Mouse (Mus musculus) left cerebral cortex, adult 8-10 months (tissue): ENCODE measurements at regions not wholly inside any gene's neighbourhood (a gene's known extent, or its start where the extent isn't known, plus 50 kb on each side); places are given as distances from the start of the nearest gene placed in this dataset.
A peak's percentile ranks its signal among the peaks of the same experiment; 100 is the strongest.

ENCODE experiments used
- DNase-seq, 2 experiments: peaks; one replicate each; pipeline ENCODE4 v3.0.0; 2022; ENCODE audit warnings: low spot score in 2 of 2

DNA sequence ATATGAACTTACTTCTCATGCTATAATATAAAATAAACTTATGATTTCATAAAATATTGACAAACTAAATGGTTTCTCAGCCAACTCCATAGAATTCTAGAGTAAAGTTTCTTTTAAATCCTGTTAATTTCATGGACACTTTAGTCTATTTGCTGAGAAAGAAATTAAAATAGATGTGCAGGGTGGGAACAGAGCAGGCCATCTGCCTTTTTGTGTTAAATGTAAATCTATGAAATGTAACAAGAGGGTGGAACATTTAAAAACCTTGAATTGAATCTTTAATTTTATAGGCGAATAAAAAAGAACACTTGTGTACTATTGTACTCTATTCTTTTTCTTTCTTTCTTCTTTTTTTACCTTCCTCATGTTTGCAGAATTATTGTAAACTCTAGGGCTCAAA is 1050.7 kb downstream of the Tbl1xr1 start:
- DNase-seq, result no peak

DNA sequence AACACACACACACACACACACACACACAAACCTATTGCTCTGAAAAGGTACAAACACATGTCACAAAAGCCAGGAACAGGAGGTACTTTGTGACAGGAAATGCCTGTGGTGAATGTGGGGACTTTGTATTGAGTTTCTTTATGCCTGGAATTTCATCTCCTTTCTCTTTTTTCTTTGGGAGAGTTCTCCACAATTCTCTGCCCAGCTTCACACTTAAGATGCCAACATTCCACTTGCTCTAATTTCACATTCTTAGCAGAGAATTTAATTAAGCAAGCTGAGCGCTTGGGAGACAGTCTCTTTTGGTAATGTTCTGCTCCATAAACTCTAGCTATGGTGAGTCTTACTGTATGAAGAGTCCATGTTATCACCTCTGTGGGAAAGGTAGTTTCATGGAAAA is 1059.1 kb downstream of the Tbl1xr1 start:
- no peak for DNase-seq

DNA sequence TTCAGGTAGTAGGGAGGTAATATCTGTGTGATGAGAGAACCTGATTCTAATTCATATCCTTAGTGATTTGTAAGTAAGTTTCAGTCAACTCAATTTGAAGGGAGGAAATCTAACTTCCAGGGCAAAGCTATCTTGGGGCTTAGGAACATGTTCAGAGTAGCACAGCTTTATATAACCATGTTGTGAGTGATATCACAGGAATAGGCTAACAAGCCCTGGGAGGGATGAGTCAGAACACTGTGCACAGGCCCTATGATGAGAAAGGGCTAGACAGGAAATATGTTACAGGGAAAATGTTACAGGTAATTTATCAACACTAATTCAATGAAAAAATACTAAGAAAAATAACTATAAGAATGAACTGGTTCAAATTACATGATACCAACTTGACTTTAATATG is 1062.5 kb downstream of the Tbl1xr1 start:
- no peak for DNase-seq

DNA sequence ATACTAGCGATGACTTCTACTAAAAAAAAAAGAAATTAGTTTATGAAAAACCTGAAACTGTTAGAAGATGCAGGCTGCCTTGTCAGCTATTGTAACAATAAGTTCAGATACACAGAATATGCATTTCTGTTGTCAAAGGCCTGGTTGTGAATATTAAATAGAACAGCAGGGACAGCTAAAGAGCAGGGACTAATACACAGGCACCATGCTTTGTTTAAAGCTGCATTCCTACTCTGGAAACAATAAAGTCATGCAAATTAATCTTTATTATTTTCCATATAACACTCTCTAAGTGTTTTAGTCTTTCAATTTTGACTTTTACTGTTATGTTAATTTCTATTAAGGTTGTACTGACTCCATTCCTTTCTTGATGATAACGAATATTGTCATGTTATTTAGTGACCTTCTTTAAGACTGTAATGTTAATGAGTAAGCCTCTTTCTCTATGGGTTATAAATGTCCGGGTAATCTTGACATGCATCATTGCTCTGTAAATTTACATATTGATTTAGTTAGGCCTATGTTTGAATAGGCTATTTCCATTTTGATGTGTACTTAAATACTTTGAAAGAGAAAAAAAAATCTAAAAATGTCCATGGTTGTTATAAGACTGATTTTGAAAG is 1088.5 kb downstream of the Tbl1xr1 start:
- DNase-seq, result no peak

DNA sequence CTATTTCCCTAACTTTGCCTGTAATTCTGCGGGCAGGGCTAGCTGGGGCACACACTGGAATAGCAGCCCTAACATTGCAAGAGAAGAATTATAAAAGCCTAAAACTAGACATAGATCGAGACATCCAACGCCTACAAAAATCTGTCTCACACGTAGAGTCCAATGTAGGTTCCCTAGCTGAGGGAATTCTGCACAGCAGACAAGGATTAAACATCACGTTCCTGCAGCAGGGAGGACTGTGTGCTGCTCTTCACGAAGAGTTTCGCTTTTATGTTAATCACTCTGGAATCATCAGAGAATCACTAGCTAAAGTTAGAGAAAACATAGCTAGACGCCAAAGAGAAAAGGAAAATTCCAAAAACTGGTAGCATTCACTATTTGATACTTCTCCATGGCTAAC is 1106.9 kb downstream of the Tbl1xr1 start:
- peak in 1 of 2 experiments; percentile 8 for DNase-seq

DNA sequence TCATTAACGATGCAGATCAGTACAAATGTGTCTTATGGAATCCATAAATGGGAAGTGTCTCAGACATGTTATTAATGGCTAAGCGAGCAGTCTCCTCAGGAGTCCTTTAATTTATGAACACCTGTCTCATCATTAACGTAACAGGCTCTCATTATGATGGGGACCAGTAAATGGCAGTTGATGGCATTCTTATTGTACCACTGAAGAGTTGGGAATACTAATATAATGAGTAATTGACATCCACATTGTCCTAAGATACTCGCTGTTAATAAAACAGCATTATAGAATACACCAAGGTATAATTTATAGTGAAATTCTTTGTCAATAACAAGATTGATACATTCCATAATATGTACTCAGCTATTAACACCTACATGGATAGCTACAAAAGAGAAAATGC is 1112.0 kb downstream of the Tbl1xr1 start:
- DNase-seq, result no peak

DNA sequence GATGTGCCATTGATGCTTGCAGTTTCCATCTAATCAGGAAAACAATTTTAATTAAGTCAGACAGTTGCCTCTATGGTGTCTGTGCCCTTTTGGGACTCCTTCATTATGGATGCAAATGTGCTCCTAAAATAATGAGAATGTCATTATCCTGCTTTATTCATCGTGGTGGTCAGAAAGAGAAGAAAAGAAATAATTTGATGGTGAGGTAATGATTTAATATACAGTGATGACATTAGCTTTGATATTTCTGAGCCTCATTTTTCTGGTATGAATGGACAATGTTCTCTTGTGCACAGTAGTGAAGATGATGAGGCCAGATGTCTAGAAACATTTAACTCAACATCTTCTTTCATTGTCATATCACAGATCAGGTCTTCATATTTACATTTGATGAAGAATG is 1123.6 kb downstream of the Tbl1xr1 start:
- no peak for DNase-seq

DNA sequence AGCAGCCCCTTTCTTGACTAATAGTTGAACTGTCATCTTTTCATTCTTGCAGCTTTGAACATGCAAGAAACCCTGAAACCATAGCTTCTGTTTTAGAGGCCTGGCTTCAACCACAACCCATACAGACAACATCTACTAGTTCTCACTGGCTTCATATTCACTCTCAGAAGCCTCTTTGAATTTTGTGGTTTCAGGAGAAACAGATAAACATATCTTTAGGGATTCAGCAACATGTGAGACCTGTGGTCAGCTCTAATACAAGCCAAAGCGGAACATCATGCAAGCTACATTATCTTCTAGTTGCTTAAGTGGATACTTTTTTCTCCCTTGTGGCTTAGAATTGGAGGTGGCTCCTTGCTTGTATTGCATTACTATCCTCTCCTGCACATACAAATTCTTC is 1138.0 kb downstream of the Tbl1xr1 start:
- no peak for DNase-seq

DNA sequence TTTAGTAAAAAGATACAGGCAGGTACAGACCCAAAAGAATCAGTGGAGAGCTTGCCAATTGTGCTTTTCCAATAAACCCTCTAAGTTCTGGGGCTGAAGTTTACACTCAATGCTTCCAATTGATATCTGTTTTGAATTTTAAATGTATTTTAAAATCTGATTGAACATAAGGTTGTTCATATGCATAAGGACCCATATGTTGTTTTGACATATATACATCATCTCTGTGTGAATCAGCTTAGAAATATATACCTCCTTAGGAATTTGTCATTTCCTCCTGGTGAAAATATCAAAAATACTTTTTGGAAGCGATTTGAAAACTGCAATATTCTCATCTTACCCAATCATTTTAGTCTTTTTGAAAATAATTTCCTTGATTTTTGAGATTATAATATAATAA is 1140.3 kb downstream of the Tbl1xr1 start:
- DNase-seq, result no peak

DNA sequence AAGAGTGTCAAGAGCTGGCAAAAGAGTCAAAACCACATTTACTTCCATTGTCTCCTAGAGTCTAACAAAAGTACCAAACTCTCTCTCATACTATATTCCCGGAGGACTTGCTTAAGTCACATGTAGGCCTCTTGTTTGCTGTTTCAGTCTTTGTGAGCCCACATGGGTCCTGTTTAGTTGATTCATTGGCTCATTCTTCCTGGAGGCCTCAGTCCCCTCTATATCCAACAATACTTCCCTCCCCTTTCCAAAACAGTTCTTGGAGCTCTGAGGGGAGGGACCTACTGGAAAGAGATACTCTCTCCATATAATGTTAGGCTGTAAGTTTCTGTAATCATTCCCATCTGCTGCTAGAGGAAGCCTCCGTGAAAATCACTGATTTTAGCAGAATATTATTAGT is 1171.8 kb downstream of the Tbl1xr1 start:
- DNase-seq, result no peak

DNA sequence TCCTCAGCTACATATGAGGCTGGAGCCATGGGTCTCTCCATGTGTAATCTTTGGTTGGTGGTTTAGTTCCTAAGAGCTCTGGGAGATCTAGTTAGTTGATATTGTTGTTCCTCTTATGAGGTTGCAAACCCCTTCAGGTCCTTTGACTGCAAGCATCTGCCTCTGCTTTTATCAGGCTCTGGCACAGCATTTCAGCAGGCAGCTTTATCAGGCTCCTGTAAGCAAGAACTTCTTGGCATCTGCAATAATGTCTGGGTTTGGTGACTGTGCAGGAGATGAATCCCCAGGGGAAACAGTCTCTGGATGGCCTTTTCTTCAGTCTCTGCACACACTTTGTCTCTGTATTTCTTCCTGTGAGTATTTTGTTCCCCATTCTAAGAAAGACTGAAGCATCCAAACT is 1175.7 kb downstream of the Tbl1xr1 start:
- DNase-seq, result no peak

DNA sequence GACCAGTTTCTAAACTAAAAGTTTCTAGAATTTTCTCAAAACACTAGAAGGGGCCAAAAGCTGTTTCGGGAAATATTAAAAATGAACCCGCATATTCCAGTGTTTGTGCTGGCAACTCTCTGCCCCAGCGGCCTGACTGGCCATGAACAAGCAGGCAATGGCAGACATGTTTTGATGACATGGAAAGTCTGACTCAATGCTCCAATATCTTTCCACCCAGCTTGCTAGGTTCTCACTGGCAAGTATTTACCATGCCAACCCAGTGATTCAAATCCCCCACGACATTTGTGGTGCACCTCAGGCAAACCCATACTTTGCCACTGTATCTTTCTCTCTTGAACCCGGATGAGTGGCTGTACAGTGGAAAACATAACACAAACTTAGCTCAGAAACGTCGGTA is 1222.4 kb downstream of the Tbl1xr1 start:
- no peak for DNase-seq

DNA sequence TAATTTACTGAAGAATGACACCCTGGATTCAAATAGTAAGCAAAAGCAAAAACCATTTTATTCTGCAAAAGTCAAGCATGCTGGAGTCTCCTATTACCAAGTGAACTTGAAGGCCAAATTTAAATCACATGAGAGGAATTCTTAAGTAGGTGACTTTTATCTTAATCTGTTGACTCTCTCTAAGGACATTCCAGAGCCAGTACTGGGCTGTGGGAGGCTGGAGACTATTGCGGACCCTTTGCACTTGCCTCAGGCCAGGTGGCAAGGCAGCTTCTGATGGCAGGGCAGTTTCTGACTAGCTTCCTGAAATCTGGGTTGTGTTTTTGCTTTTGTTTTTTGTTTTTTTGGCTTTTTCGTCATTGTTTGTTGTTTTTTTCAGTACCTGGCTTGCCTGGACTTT is 1257.8 kb downstream of the Tbl1xr1 start:
- DNase-seq, result no peak

DNA sequence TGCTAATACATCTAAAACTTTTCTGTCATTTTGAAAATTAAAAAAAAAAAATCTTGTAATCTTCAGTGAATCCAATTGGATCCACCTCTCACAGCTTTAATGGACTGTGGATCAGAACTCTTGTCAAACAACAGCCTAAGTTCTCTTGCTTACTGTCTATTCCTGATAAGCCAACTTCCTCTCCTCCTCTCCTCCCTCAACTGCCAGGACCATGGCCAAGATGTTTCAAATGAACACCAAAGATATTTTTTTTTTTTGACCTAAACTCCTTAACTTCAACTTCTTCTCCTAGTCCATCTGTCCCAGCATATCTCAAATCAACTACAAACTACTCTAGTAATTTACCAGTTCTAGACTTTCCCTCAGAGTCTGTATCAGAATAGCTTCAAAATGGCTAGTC is 1258.5 kb downstream of the Tbl1xr1 start:
- DNase-seq, result no peak

DNA sequence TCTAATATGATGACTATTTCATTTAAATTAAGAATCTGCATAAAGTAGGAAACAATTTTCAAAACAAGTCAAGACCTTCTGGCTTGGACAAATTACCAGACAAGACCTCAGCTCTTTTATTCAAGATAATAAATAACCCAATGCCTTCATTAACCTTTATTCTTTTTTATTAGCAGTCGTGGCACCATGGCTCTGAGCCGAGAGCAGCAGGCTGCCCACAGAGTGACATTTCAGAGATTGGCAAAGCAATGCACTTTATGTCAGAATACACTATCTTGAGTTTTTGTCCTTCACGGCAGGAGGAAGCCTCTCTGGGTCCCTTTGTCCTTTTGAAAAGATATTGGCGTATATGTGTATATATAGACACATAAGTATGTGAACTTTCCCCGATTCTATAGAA is 1297.9 kb downstream of the Tbl1xr1 start:
- no peak for DNase-seq

DNA sequence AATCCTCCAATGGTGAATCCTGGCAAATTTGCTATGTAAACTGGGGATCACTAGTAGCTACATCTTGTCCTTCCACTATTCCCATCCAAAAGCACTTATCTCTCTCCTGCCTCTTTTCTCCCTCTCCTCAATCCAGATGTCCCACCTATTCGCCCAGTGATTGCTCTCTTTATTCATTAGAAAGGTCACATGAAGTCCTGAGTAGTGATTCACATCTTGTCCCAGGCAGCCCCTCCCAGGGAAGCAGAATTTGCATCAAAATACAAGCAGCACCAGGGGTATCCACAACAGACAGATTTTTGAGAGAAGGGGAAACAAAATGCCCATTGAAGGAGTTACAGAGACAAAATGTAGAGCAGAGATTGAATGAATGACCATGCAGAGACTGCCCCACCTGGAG is 1328.4 kb downstream of the Tbl1xr1 start:
- DNase-seq, result no peak

DNA sequence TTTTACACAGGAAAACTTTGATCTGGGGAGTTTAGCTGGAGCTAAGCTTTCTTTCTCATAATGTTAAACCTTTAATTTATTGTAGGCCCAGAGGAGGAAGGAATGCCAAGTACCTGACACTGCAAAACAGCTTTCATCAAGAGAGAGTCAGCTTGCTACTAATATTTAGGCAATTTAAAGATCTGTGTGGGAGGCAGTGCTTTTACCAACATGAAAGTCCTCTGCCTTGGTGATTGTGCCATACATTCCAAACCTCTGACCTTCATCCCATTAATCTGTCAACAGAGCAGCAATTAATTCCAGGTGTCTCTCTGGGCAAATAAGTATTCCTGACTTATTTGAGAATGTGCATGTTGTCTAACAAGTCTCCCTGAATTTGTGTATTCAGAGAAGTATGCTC is 1333.0 kb downstream of the Tbl1xr1 start:
- DNase-seq, result no peak

DNA sequence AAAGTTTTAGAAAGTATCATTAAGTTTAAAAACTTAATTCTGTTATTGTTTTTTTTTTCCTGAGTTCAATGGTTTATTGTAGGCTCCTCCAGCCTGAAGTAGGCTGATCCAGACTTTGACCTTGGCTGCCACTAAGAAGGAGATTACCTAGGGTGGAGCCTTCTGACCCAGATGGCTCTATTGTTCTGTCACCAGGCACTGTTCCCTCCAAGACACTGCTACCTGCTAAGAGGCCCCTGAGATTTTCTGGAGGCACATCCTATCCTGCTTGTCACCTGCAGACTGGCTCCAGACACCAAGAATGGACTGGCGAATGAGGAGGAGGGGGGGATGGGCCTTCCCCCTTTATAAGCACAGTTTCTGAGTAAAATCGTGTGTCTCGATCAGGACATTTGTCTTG is 1350.5 kb downstream of the Tbl1xr1 start:
- DNase-seq, result no peak

DNA sequence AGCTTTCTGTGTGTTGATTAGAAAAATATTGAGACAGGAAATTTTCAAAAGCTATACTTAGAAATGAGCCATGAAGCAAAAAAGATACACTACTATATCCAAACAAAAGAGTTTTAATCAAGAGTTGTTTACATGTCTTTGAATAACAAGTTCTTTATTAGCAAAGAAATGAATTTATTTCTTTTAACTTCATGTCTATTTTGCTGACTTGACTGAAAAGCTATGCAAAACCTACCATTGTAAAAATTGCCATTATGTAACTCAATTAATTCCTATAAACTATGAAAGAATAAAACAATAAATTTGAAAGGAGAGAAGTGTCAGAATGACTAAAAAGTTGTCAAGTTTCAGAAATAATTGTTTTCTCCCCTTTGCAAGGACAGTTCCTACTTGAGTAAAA is 1358.6 kb downstream of the Tbl1xr1 start:
- no peak for DNase-seq

DNA sequence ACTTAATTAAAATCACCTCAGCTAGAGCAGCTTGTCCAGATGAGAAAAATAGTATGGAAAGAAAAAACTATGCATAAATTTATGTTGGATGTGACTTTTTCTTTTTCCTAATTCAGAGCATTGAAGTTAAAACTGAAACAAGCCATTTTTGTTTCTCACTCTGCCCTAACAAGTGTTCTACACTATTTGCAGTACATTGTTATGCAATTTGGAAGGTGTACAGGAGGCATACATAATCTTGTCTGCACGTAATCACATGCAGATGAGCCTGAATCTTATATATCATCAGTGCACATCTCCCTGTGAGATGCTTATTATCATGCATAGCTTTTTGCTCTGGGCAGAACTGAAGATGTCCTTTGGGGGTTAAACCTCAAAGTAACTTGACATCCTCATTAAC is 1381.3 kb downstream of the Tbl1xr1 start:
- DNase-seq, result no peak

DNA sequence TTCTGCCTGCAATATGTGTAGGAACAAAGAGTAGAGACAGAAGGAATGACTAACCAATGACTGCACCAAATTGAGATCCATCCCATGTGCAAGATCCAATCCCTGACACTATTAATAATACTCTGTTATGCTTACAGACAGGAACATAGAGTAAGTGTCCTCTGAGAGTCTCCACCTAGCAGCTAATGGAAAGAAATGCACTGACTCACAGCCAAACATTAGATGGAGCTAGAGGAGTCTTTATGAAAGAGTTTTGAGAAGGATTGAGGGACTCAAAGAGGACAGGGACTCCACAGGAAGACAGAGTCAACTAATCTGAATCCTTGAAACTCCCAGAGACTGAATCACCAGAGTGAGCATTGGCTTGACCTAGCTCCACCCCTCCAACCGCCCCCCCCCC is 1423.4 kb downstream of the Tbl1xr1 start:
- no peak for DNase-seq

DNA sequence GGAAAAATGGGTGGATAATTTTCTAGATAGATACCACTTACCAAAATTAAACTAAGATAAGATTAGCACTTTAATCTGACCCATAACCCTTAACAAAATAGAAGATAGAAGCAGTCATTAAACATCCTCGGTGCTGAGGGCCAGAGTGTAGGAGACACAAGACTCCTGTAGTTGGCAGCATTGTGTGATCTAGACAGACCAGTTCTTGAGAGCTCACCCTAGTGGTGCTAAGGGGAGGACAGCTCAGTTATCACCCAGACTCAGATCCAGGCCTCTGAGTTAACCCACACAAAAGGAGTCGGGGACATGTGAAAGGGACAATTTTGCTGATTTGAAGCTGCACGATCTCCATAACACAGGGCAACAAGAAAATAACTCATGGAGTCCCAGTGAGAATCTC is 1471.1 kb downstream of the Tbl1xr1 start:
- no peak for DNase-seq

DNA sequence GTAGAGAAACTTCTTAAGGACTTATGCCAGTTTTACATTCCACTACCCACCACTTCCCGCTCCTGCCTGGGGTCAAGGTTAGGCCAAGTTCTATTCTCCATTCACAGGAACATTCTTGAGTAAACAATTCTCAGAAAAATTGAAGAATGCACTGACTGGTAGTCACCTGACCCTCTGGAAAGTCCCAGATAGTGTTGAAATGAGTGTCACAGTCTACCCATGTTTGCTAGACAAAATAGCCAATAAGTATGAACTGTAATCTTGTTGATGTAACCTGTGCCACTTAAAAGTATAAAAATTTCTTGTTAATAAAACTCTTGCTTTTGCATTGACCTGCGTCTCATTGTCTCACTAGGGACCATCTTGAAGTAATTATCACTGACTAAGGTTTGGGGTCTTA is 1487.9 kb downstream of the Tbl1xr1 start:
- DNase-seq, result no peak

DNA sequence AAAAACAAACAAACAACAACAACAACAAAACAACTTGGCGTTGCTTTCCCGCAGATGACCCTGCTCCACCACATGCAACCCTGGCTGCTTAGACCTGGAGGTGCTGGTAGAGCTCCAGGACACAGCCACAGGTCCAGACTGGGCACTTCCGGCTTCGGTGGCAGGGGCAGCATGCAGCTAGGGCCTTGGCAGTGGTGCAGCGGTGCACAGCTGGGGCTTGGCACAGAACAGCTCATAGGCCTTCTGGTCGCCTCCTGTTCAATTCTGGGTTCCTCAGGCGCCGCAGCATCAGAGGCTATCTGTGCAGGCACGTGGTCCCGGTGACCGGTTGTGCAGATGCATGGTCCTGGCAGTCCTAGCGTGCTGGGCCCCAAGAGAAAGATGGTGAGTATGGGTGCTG is 1492.4 kb downstream of the Tbl1xr1 start:
- DNase-seq, result no peak
